Mouse (Mus musculus) intestine, postnatal 0 days (tissue): ENCODE measurements at regions not wholly inside any gene's neighbourhood (a gene's known extent, or its start where the extent isn't known, plus 50 kb on each side); places are given as distances from the start of the nearest gene placed in this dataset.

ENCODE experiments used
- ATAC-seq: fragments of 200-750 bp; cut with Nextera tagmentation; 2 replicates; pipeline ENCODE4 v1.8.0; 2017; ENCODE audit warnings: mild to moderate bottlenecking, moderate TSS enrichment, moderate library complexity
- H3K27ac ChIP-seq: fragments of 300-500 bp; sonication (generic); 2 replicates; pipeline ENCODE4 v1.5.1; 2014; ENCODE audit warnings: mild to moderate bottlenecking, low read depth, low read length, moderate library complexity
- H3K27me3 ChIP-seq: fragments of 300-500 bp; sonication (generic); replicated peaks from 2 replicates; pipeline ENCODE4 v1.6.1; 2014; ENCODE audit warnings: low read length, mixed read lengths; ENCODE audit not compliant: control insufficient read depth, insufficient read depth
- H3K36me3 ChIP-seq: fragments of 300-500 bp; sonication (generic); 2 replicates; pipeline ENCODE4 v1.6.1; 2014; ENCODE audit warnings: mild to moderate bottlenecking, moderate library complexity; ENCODE audit not compliant: control insufficient read depth, insufficient read depth
- H3K4me1 ChIP-seq: fragments of 300-500 bp; sonication (generic); replicated peaks from 2 replicates; pipeline ENCODE4 v1.6.1; 2014; ENCODE audit warnings: antibody characterized with exemption, low read length, mixed read lengths; ENCODE audit not compliant: control insufficient read depth, insufficient read depth
- H3K4me2 ChIP-seq: fragments of 300-500 bp; sonication (generic); replicated peaks from 2 replicates; pipeline ENCODE4 v1.6.1; 2014; ENCODE audit warnings: low read depth, mild to moderate bottlenecking, moderate library complexity
- H3K4me3 ChIP-seq: fragments of 300-500 bp; sonication (generic); 2 replicates; pipeline ENCODE4 v1.5.1; 2014; ENCODE audit warnings: low read depth, low read length
- H3K9ac ChIP-seq: fragments of 300-500 bp; sonication (generic); 2 replicates; pipeline ENCODE4 v1.6.1; 2014; ENCODE audit warnings: mild to moderate bottlenecking, low read depth, low read length
- H3K9me3 ChIP-seq: fragments of 300-500 bp; sonication (generic); 2 replicates; pipeline ENCODE4 v1.6.1; 2016; ENCODE audit warnings: mixed run types; ENCODE audit not compliant: control insufficient read depth
- CTCF ChIP-seq: sonication (generic); IDR thresholded peaks from 2 replicates; pipeline ENCODE4 v1.5.1; 2016; ENCODE audit warnings: low read depth, mild to moderate bottlenecking, control low read depth, antibody characterized with exemption, moderate library complexity
- WGBS: fragments of 180-500 bp; shearing (Covaris S2); extraction: QIAGEN DNeasy Blood & Tissue Kit; methylation state at CpG from one replicate; pipeline ENCODE4 v1.1.7; 2014; 5-methylcytosine and 5-hydroxymethylcytosine counted together

DNA sequence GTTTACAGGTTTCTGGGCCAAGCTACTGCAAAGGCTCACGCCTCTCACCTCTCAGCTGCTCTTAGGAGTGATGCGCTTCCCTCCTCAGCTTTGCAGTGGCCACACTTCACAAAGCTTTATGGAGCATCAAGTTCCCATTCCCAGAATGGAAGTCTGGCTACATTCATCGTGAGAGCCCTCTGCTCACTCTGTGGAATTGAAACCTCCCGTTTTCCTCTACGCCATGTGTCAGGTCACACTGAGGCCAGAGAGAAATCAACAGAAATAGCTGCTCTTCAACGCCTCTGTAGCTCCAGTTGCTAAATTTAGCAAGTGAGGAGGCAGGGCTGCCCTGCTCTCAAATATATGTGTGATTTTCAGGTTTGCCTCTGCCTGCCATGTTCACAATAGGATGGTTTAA lies 265.3 kb upstream of the 4930583I09Rik start:
- WGBS = 65% methylated on average over 6 of the region's 6 CpGs
- H3K9ac ChIP-seq = no peak overlapping the region
- no peaks in the 10 kb centered on the region for H3K27me3 ChIP-seq
- H3K9me3 ChIP-seq = no peaks in the 10 kb centered on the region
- H3K36me3 ChIP-seq = no peaks in the 10 kb centered on the region
- no peak for ATAC-seq
- no peak for TF ChIP-seq CTCF
- H3K4me3 ChIP-seq = no peak overlapping the region
- no peak overlapping the region for H3K4me2 ChIP-seq
- no peaks in the 10 kb centered on the region for H3K4me1 ChIP-seq
- H3K27ac ChIP-seq = no peak overlapping the region

DNA sequence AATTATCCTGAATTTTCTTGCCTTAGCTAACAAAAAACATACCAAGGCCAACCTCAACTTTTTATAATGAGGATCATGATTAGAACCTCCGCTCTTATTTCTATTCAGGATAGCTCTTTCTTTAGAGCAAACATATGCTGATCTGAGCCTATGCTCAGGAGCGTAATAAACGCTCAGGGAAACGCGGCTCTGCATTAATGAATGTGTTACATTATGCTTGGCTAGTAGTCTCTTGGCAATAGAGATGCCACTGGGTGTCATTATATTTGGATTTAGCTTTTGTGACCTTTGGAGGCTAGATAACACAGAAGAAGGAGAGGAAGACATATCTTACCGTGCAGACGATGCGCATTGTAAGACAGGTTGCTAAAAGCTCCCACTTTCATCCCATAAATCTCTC lies 246.4 kb upstream of the 4930583I09Rik start:
- ATAC-seq = no peak
- no peaks in the 10 kb centered on the region for H3K27me3 ChIP-seq

DNA sequence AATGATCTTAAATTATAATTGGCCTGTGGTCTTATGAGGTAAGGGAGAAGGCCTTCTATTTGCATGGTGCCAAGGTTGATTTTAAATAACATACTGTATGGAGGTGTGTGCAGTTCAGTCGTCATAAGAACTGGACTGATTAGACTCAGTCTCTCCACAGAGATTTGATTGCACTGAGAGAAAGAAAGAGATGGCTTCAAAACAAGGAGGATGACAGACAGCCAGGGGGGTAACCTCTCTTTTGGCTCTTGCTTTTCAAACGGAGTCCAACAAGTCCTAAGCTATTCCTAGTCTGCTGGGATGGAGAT lies 245.9 kb upstream of the 4930583I09Rik start:
- H3K9ac ChIP-seq = no peak overlapping the region
- no peak for TF ChIP-seq CTCF
- no peaks in the 10 kb centered on the region for H3K4me1 ChIP-seq
- H3K27ac ChIP-seq = no peak overlapping the region
- H3K4me2 ChIP-seq = no peak overlapping the region
- H3K27me3 ChIP-seq = no peaks in the 10 kb centered on the region
- no peak overlapping the region for H3K4me3 ChIP-seq
- 69% methylated on average over 2 of the region's 2 CpGs for WGBS
- no peaks in the 10 kb centered on the region for H3K9me3 ChIP-seq
- no peak for ATAC-seq
- no peaks in the 10 kb centered on the region for H3K36me3 ChIP-seq

More for the DNA sequence above, 246.4 kb upstream of the 4930583I09Rik start:
- no peak for TF ChIP-seq CTCF
- H3K4me1 ChIP-seq = no peaks in the 10 kb centered on the region
- no peaks in the 10 kb centered on the region for H3K36me3 ChIP-seq
- H3K27ac ChIP-seq = no peak overlapping the region
- H3K4me3 ChIP-seq = no peak overlapping the region
- no peak overlapping the region for H3K4me2 ChIP-seq
- H3K9ac ChIP-seq = no peak overlapping the region
- WGBS = 84% methylated on average over 8 of the region's 8 CpGs
- H3K9me3 ChIP-seq = no peaks in the 10 kb centered on the region

DNA sequence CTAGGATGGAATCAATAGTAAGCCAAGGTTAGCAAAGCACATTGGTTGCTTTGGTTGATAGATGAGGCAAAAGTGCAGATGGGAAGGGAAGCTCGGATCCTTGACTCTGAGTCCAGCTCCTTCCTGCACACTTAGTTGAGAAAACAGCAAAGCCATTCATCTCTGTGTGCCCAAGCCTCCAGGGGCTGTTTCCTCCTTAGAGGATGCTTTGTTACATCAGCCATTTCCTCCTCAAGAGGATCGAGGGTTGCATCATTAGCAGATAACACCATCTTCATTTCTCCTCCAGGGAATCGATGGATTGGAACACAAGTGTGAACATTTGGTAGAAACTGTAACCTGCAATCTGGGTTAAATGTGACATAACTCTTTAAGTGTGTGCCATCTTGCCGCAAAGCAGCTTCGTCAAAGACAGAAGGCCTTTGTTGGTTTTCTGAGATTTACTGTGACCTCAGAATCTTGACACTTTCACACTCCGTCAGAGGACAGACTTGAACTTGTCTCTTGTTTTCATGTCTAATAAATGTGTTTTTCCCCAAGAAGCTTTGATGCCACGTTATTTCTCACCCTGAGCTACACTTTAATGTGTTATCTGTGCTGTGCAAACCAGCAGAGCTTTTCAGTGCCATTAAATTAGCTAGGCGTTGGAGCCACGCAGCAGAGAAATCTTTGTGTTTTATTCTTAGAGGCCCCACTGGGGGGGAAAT lies 245.4 kb upstream of the 4930583I09Rik start:
- no peaks in the 10 kb centered on the region for H3K4me1 ChIP-seq
- no peaks in the 10 kb centered on the region for H3K36me3 ChIP-seq
- H3K27me3 ChIP-seq = no peaks in the 10 kb centered on the region
- H3K9me3 ChIP-seq = no peaks in the 10 kb centered on the region
- H3K27ac ChIP-seq = no peak overlapping the region
- 73% methylated on average over 9 of the region's 9 CpGs for WGBS
- H3K4me2 ChIP-seq = no peak overlapping the region
- no peak for ATAC-seq
- no peak overlapping the region for H3K4me3 ChIP-seq
- no peak for TF ChIP-seq CTCF
- no peak overlapping the region for H3K9ac ChIP-seq

DNA sequence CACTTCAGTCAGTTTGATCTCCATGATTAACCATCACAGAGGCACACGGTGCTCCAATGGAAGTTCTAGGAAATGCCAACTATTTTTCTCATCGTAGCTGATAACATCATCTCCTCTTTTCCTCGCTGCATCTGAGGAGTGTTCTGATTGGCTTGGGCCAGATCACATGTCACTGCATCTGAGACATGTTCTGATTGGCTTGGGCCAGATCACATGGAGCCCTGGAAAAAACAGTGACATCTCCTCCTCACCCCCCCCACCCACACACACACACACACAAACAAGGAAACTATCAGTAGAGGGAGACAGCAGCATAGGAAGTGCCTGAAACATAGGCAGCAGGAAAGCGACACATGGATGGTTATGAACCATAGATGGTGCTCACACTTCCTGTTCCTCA lies 239.0 kb upstream of the 4930583I09Rik start:
- Histone ChIP-seq H3K4me3 (no peak overlapping the region), H3K4me2 (no peak overlapping the region), H3K9ac (no peak overlapping the region), H3K9me3 (no peaks in the 10 kb centered on the region), H3K27me3 (no peaks in the 10 kb centered on the region), H3K4me1 (no peaks in the 10 kb centered on the region), H3K27ac (no peak overlapping the region), H3K36me3 (no peaks in the 10 kb centered on the region)
- TF ChIP-seq CTCF = no peak
- ATAC-seq = no peak
- 88% methylated on average over 4 of the region's 4 CpGs for WGBS

DNA sequence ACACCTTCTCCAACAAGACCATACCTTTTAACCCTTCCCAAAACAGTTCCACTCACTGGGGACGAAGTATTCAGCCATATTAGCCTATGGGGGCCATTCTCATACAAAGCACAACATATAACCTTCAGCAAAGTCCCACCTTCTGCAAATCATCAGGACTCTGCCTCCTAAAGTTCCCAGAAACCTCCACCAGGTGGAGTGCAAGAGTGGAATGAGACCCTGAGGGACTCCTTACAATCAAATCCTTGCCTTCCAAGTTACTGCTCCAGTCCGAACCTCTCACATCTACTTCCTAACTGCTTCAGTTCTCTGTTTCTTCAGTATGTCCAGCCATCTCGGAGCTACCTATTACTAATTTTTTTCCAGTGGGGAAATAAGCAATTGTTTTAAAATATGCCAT lies 235.2 kb upstream of the 4930583I09Rik start:
- H3K27me3 ChIP-seq = no peaks in the 10 kb centered on the region
- H3K4me1 ChIP-seq = no peaks in the 10 kb centered on the region
- no peaks in the 10 kb centered on the region for H3K9me3 ChIP-seq
- H3K4me3 ChIP-seq = no peak overlapping the region
- no peaks in the 10 kb centered on the region for H3K36me3 ChIP-seq
- H3K4me2 ChIP-seq = no peak overlapping the region
- H3K27ac ChIP-seq = no peak overlapping the region
- H3K9ac ChIP-seq = no peak overlapping the region
- WGBS = 56% methylated on average over 3 of the region's 3 CpGs
- peak; percentile 62 for TF ChIP-seq CTCF
- no peak for ATAC-seq

DNA sequence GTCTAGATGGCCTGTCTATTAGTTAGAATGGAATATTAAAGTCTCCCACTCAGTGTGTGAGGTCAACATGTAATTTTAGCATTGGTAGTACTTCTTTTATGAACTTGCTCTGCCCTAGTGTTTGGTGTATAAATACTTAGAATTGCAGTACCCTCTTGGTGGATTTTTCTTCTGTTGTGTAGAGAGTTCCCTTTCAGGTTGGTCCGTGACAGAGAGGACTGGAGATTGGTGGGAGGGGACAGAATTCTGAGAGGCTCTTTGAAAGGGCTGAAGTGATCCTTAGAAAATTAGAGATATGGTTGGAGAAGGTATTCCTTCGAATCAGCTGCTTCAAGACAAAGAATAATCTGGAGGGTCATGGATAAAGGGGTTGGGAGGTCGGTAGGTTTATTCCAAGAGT lies 230.3 kb upstream of the 4930583I09Rik start:
- no peak for ATAC-seq
- H3K27me3 ChIP-seq = no peaks in the 10 kb centered on the region
- H3K4me2 ChIP-seq = no peak overlapping the region
- no peaks in the 10 kb centered on the region for H3K4me1 ChIP-seq
- no peak for TF ChIP-seq CTCF
- no peak overlapping the region for H3K27ac ChIP-seq
- no peak overlapping the region for H3K4me3 ChIP-seq
- no peaks in the 10 kb centered on the region for H3K36me3 ChIP-seq
- H3K9ac ChIP-seq = no peak overlapping the region
- H3K9me3 ChIP-seq = no peaks in the 10 kb centered on the region
- 68% methylated on average over 3 of the region's 3 CpGs for WGBS
